Mouse (Mus musculus) embryonic fibroblast, embryonic 13.5 days (primary cell): ENCODE results near the gene Spast. TPM values are rescaled to one million over a fixed set of nuclear protein-coding genes. Genes with fewer than 3 reads are reported as not detected.
"Not testable (repeated sequence)": the region's sequence is repeated elsewhere in the genome, so short reads cannot be mapped to it uniquely, and the experiment has no call there.

Source experiments
- H3K27ac ChIP-seq: 2 replicates; pipeline ENCODE4 v1.5.1; 2012; ENCODE audit warnings: low read length, control low read depth, inconsistent platforms; ENCODE audit not compliant: insufficient read depth
- H3K4me1 ChIP-seq: 2 replicates; pipeline ENCODE4 v1.6.1; 2011; ENCODE audit warnings: low read length; ENCODE audit not compliant: control insufficient read depth, insufficient read depth
- H3K4me3 ChIP-seq: 2 replicates; pipeline ENCODE4 v1.5.1; 2011; ENCODE audit warnings: mild to moderate bottlenecking, control low read depth, low read length; ENCODE audit not compliant: insufficient read depth
- CTCF ChIP-seq: IDR thresholded peaks from 2 replicates; pipeline ENCODE4 v1.5.1; 2011; ENCODE audit warnings: mild to moderate bottlenecking, control low read depth, low read length, moderate library complexity, borderline replicate concordance; ENCODE audit not compliant: insufficient read depth
- POLR2A ChIP-seq: IDR thresholded peaks from 2 replicates; pipeline ENCODE4 v1.6.1; 2011; ENCODE audit warnings: low read depth, mild to moderate bottlenecking, control low read depth, low read length, moderate library complexity
- polyA plus RNA-seq: library from polyadenylated mRNA; stranded (reverse); fragments of >200 nt; gene quantifications from 2 replicates; pipeline ENCODE4 v1.2.4, GENCODE M21; 2011; ENCODE audit warnings: low read depth; ENCODE audit not compliant: missing spikeins, insufficient read length

Spast gene
- polyA plus RNA-seq, 1 experiment: 32.6 TPM

DNA sequence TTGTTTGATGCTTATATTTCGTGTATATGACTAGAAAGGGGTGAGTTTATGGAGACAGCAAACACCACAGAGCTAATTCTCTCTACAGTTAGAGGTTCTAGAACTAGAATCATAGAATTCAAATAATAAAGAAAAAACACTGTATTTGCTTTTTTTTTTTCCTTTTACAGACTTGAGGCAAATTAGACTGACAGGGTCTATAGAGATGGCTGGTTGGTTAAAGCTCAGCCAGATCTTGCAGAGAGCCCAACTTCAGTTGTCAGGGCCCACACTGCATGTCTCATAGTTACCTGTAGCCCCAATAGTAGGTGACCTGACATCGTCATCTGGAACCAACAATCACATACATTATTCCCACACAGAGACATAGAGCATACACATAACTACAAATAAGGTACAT, 14.9 kb upstream of the Spast start, which contains the start of gene Dpy30:
Dpy30 (minus strand) TSS at position 101 of the 400 bp plus-strand sequence.
- TF ChIP-seq POLR2A (no peak), CTCF (no peak)
- Histone ChIP-seq H3K4me1 (no peaks in the 10 kb centered on the region), H3K4me3 (no peak within 1 kb of the TSS), H3K27ac (no peak within 1 kb of the TSS)

GRCm38 (mm10) chr17:74327195-74327594, 11.6 kb upstream of the Spast start:
- H3K27ac ChIP-seq, H3K4me1 ChIP-seq, H3K4me3 ChIP-seq: not testable (repeated sequence)

GRCm38 (mm10) chr17:74328146-74328545, 10.6 kb upstream of the Spast start:
- TF ChIP-seq CTCF: peak; percentile 34; the same call in 1 of the 2 replicates

DNA sequence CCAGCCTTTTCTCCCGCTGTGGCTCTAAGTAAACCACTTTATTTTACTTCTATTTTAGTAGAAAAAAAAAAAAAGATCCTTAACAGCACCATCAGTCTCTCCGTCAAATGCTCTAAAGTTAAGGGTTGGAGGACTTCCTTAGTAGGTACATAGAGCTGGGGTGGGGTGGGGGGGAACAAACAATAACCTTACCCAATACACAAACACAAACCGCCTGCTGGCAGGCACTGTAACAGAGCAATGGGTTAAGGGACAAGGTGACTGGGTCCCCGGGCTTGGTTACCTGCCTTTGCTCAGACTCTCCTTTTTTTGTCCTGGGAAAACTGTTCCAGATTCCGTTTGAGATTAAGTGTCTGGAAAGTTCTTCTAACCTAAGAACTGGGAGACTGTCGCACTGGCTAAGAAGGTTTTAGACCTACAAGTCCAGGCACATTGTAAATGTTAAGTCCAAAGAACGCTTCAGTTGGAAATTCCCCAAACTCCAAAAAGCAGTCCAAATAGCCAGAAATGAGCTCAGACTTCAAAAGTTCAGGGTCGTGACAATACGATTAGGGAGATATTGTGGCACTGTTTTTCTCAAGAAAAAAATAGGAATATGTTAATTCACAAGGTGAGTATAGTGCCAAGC, 7.6 kb upstream of the Spast start:
- TF ChIP-seq POLR2A (no peak), CTCF (no peak)
- no peaks in the 10 kb centered on the region for H3K4me1 ChIP-seq
- no peak overlapping the region for H3K4me3 ChIP-seq
- H3K27ac ChIP-seq: no peak overlapping the region

More at GRCm38 (mm10) chr17:74328146-74328545, 10.6 kb upstream of the Spast start:
- not testable (repeated sequence) for H3K4me3 ChIP-seq, H3K27ac ChIP-seq, H3K4me1 ChIP-seq

- H3K27ac ChIP-seq: peak overlapping the region; percentile 22; the same call in 1 of the 2 replicates
- H3K4me3 ChIP-seq: peak overlapping the region; percentile 40
- H3K4me1 ChIP-seq: peaks cover 2% of the 10 kb centered on the region; the same call in 1 of the 2 replicates
- no peak for TF ChIP-seq CTCF
- TF ChIP-seq POLR2A: peak; percentile 89
Measured at GRCm38 (mm10) chr17:74338225-74338931, 409 bp upstream of the Spast start.

DNA sequence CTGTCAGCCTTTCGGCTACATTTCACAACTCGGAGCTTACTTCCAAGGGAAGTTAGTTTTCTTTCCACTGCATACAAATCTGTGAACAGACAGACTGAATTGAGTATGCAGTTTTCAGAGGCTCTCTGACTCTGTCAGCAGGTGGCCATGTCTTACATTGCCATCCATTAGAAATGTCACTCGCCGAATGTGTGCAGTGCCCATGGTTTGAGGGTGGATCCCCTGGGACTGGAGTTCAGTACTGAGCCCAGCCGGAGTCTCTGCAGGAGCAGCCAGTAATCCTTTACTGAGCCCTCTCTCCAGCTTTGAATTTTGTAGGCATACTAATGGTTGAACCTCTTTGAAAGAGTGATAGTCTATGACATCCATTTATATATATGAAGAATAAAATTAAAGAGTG, 2.4 kb downstream of the Spast start:
- Histone ChIP-seq H3K4me1 (peaks cover 2% of the 10 kb centered on the region; the same call in 1 of the 2 replicates), H3K27ac (no peak overlapping the region), H3K4me3 (no peak overlapping the region)
- TF ChIP-seq CTCF: no peak
- TF ChIP-seq POLR2A: no peak

GRCm38 (mm10) chr17:74363592-74363991, 24.8 kb downstream of the Spast start:
- Histone ChIP-seq H3K27ac (no peak overlapping the region), H3K4me3 (no peak overlapping the region), H3K4me1 (no peaks in the 10 kb centered on the region)
- no peak for TF ChIP-seq CTCF
- TF ChIP-seq POLR2A: no peak

DNA sequence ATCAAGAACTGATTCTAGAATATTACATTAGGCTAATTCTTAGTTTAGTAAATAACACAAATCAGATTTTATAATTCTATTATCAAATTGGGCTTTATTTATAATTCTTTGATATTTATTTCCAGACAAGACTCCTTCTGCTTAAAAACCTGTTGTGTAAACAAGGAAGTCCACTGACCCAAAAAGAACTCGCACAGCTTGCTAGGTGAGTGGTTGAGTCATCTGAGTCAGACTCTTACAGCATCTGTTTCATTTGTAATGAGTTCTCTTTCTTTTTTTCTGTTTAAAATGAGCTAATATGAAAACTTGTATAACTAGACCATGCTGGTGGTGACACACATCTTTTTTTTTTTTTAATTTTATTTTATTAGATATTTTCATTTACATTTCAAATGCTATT, 38.1 kb downstream of the Spast start:
- no peak overlapping the region for H3K27ac ChIP-seq
- TF ChIP-seq POLR2A: no peak
- no peak for TF ChIP-seq CTCF
- no peaks in the 10 kb centered on the region for H3K4me1 ChIP-seq
- H3K4me3 ChIP-seq: no peak overlapping the region

GRCm38 (mm10) chr17:74386657-74387056, 47.9 kb downstream of the Spast start:
- Histone ChIP-seq H3K4me3 (no peak overlapping the region), H3K27ac (no peak overlapping the region)
- no peak for TF ChIP-seq CTCF
- no peak for TF ChIP-seq POLR2A

DNA sequence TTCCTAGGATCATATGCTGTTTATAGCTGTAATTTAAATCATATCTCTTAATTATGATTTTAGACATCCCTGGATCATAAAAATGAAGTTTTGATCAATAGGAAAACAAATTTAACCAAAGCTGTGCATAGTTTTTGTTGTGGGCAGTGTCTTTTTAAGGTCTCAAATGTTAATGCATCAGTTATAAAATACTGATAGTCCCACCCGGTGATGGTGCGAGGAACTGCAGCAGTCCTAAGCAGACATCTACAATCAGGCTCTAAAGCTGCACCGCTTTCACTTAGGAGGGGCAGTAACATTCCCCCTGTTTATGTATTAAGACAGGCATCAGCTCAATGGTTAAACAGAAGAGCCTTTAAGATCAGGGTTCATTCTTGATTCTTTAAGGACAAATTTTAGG, 51.1 kb downstream of the Spast start:
- TF ChIP-seq CTCF (no peak), POLR2A (no peak)
- Histone ChIP-seq H3K27ac (no peak overlapping the region), H3K4me1 (no peaks in the 10 kb centered on the region), H3K4me3 (no peak overlapping the region)

More at GRCm38 (mm10) chr17:74386657-74387056, 47.9 kb downstream of the Spast start:
- H3K4me1 ChIP-seq: no peaks in the 10 kb centered on the region
